Mouse (Mus musculus): ENCODE data around the gene 1700113H08Rik.

DNA sequence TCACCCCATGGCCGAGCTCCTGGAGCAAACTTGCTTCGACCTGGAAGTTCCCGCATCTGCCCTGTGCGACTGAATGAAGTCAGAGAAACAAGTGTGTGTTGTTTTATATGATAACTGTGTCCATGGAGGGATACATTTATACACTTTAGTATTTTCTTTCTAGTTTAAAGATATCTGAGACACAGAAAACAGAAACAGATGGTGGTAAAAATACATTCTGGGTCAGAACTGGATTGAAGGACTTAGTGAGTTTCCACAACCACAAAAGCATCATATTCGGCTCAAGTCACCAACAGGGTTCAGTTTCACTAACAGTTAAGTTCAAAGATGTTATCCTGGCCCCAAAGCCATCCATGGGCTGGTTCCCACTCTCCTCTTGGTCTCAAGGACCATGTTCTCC, 67.2 kb downstream of the 1700113H08Rik start:
- TF ChIP-seq CTCF (IDR thresholded peaks at IDR 0.05; ENCODE audit: extremely low read depth, insufficient read length, insufficient replicate concordance, low read depth, low read length), result no peak
- no peak for TF ChIP-seq POLR2A (IDR thresholded peaks at IDR 0.05; ENCODE audit: low read depth, low read length)

Data from small intestine, adult 2 months (tissue).